Mouse (Mus musculus) lung, embryonic 14.5 days (tissue): ENCODE measurements at regions not wholly inside any gene's neighbourhood (a gene's known extent, or its start where the extent isn't known, plus 50 kb on each side); places are given as distances from the start of the nearest gene placed in this dataset.

ENCODE experiments used
- ATAC-seq: fragments of 200-750 bp; cut with Nextera tagmentation; 2 replicates; pipeline ENCODE4 v1.8.0; 2017; ENCODE audit warnings: mild to moderate bottlenecking, moderate TSS enrichment, moderate library complexity; ENCODE audit not compliant: insufficient read depth
- DNase-seq: peaks from one replicate; pipeline ENCODE4 v3.0.0-alpha.2; 2015
- H3K27ac ChIP-seq: fragments of 300-500 bp; sonication (generic); 2 replicates; pipeline ENCODE4 v1.5.1; 2014; ENCODE audit warnings: low read depth, mild to moderate bottlenecking, moderate library complexity
- H3K27me3 ChIP-seq: fragments of 300-500 bp; sonication (generic); 2 replicates; pipeline ENCODE4 v1.6.1; 2014; ENCODE audit warnings: low read length, control low read depth; ENCODE audit not compliant: insufficient read depth
- H3K36me3 ChIP-seq: fragments of 300-500 bp; sonication (generic); 2 replicates; pipeline ENCODE4 v1.6.1; 2014; ENCODE audit warnings: control low read depth; ENCODE audit not compliant: insufficient read depth
- H3K4me1 ChIP-seq: fragments of 300-500 bp; sonication (generic); 2 replicates; pipeline ENCODE4 v1.6.1; 2014; ENCODE audit warnings: antibody characterized with exemption, control low read depth; ENCODE audit not compliant: insufficient read depth
- H3K4me2 ChIP-seq: fragments of 300-500 bp; sonication (generic); 2 replicates; pipeline ENCODE4 v1.6.1; 2014; ENCODE audit warnings: mild to moderate bottlenecking
- H3K4me3 ChIP-seq: fragments of 300-500 bp; sonication (generic); 2 replicates; pipeline ENCODE4 v1.5.1; 2014; ENCODE audit warnings: low read depth, low read length
- H3K9ac ChIP-seq: fragments of 300-500 bp; sonication (generic); 2 replicates; pipeline ENCODE4 v1.6.1; 2014
- H3K9me3 ChIP-seq: fragments of 300-500 bp; sonication (generic); 2 replicates; pipeline ENCODE4 v1.6.1; 2016; ENCODE audit warnings: low read depth, low read length, control low read depth
- CTCF ChIP-seq: IDR thresholded peaks from 2 replicates; pipeline ENCODE4 v1.5.1; 2016; ENCODE audit warnings: antibody characterized with exemption, low read depth
- WGBS: fragments of 180-500 bp; shearing (Covaris S2); extraction: QIAGEN DNeasy Blood & Tissue Kit; methylation state at CpG from one replicate; pipeline ENCODE4 v1.1.7; 2014; 5-methylcytosine and 5-hydroxymethylcytosine counted together

DNA sequence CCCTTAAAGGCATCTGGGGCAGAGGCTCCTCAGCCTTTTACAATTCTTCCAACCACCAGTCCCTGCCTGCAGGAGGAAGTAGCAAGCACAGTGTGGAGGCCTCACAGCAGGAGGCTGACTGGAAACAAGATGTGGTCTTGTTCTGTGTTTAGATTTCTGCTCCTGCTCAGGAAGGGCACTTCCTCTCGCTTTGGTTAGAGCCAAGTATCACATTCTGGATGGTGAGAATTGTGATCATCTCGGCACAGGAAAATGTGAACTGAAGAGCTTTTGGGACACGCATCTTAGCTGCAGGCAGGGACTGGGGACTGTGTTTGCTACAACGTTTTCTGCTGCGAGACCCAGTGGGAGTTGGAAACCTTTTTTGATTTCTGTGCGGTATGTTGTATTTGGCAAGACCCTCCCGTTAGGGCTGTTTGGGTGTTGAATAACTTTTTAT is 103.2 kb downstream of the Snx18 start:
- peak; percentile 70 for DNase-seq
- ATAC-seq: peak; percentile 70
- no peak overlapping the region for H3K4me3 ChIP-seq
- no peaks in the 10 kb centered on the region for H3K36me3 ChIP-seq
- no peak overlapping the region for H3K4me2 ChIP-seq
- no peak overlapping the region for H3K9ac ChIP-seq
- no peaks in the 10 kb centered on the region for H3K27me3 ChIP-seq
- 33% methylated on average over 7 of the region's 7 CpGs for WGBS
- H3K4me1 ChIP-seq: 0 out of 2 replicates have a peak, but pooled peaks cover 3% of the 10 kb centered on the region
- TF ChIP-seq CTCF: no peak; the same call in 1 of the 2 replicates
- H3K9me3 ChIP-seq: no peaks in the 10 kb centered on the region
- H3K27ac ChIP-seq: peak overlapping the region; percentile 50; the same call in 1 of the 2 replicates

DNA sequence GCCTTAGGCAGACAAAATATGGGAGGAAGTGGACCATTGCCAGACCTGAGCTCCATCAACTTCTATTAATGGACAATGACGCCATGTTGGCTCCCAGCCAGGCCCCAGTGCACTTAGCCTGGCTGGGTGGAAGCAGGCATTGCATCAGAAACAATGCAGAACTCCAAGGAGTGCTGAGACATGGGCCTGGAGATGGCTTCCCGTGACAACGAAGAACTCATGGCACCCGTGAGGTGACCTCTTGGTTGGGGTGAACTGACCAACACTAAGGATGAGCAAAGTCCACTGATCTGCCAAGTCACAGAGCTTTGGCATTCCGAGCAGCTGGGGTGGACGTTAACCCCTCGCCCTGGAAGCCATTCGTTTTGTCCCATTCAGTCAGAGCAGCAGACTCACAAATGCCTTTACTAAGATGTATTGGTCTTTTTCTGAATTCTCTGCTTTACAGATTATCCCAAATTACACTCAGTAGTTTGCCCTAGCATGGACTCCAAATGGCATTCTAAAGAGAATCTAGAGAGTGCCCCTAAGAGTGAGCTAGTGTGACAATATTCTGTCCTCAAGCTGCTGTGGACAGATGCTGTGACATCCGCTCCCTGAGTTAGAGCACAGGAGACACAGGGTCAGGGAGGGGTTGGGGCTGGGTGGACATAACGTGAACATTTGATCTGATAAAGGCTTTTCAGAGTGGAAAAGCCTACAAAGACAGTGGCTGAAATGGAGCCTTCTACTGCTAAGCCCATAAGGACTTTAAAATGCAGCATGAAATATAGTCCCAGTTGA is 108.8 kb downstream of the Snx18 start:
- Histone ChIP-seq H3K4me3 (no peak overlapping the region), H3K9me3 (no peaks in the 10 kb centered on the region), H3K27me3 (no peaks in the 10 kb centered on the region), H3K4me2 (peak overlapping the region; percentile 22; the same call in 1 of the 2 replicates), H3K36me3 (no peaks in the 10 kb centered on the region), H3K4me1 (peaks cover 7% of the 10 kb centered on the region; the same call in 1 of the 2 replicates), H3K27ac (peak overlapping the region; percentile 26; the same call in 1 of the 2 replicates), H3K9ac (no peak overlapping the region)
- no peak for TF ChIP-seq CTCF
- 41% methylated on average over 10 of the region's 10 CpGs for WGBS
- ATAC-seq (peak; percentile 93), DNase-seq (peak; percentile 96)

DNA sequence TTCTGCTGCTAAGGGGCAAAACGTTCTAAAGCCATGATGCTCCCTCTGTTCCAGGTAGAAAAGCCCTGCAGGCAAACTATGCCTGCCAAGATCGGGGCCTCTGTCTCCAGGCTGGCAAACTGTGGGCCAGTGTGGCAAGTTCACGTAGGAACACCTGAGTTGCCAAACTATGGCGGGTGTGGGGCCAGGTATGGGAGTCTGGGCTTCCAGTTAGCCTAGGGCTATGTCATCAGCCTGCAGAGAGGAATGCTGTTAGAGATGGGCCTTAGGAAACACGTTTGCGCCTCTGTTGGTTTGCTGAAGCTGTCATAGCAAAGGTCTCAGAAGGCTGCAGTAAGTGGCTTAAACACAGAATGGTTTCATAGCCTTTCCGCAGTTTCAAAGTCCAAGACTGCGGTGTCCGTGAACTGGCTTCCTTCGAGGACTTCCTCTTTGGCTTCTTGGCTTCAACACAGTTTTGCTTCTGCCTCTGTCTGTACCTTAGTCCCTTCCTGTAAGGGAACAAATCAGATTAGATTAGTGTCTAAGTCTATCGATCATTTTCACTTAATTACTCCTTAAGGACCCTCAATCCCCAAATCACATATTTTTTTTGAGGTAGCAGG is 110.1 kb downstream of the Snx18 start:
- Histone ChIP-seq H3K9ac (no peak overlapping the region), H3K4me3 (no peak overlapping the region), H3K4me1 (peaks cover 7% of the 10 kb centered on the region; the same call in 1 of the 2 replicates), H3K27me3 (no peaks in the 10 kb centered on the region), H3K36me3 (no peaks in the 10 kb centered on the region), H3K9me3 (no peaks in the 10 kb centered on the region), H3K27ac (no peak overlapping the region), H3K4me2 (no peak overlapping the region)
- DNase-seq (no peak), ATAC-seq (no peak)
- TF ChIP-seq CTCF: no peak
- WGBS: 81% methylated on average over 11 of the region's 11 CpGs

DNA sequence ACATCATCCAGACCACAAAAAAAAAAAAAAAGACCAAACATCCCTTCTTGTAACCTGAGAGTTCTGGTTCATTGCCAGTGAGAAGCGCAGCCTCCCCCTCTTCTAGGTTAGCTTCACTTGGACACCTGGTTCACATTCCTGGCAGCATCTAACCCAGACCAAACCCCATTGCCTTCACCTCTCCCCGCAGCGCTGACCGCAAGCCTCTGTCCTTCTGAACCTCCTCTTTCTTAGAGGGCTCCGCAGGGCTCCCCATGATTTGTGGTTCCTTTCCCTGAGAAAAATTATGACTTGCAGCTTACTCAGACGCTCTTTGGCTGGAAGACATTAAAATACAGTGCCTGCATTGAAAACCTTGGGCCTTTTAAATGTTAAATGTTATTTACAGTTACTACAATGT is 115.8 kb downstream of the Snx18 start:
- no peaks in the 10 kb centered on the region for H3K9me3 ChIP-seq
- ATAC-seq (no peak), DNase-seq (no peak)
- no peaks in the 10 kb centered on the region for H3K36me3 ChIP-seq
- H3K27ac ChIP-seq: no peak overlapping the region
- no peak for TF ChIP-seq CTCF
- H3K4me1 ChIP-seq: no peaks in the 10 kb centered on the region
- H3K4me3 ChIP-seq: no peak overlapping the region
- WGBS: 76% methylated on average over 6 of the region's 6 CpGs
- no peak overlapping the region for H3K9ac ChIP-seq
- no peak overlapping the region for H3K4me2 ChIP-seq
- no peaks in the 10 kb centered on the region for H3K27me3 ChIP-seq

DNA sequence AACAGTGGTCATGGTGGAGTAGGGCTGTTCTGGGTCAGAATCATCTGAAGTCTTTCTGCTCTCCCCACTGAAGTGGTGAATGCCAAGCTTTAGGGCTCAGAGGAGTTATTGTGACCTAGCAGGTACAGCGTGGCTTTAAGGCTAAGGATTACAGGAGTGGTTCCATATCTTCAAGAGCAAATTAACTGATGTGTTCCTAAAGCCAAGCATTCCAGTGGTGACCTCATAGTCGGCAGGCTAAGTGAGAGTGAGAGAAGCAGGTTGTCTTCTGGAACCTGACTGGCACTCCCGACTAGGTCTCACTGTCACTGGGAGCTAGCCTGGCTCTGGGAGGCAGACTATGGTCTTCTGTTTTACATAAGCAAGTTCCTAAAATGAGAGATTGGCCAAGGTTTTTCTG is 116.3 kb downstream of the Snx18 start:
- Histone ChIP-seq H3K4me2 (no peak overlapping the region), H3K9me3 (no peaks in the 10 kb centered on the region), H3K27ac (no peak overlapping the region), H3K36me3 (no peaks in the 10 kb centered on the region), H3K4me3 (no peak overlapping the region), H3K4me1 (no peaks in the 10 kb centered on the region), H3K27me3 (no peaks in the 10 kb centered on the region), H3K9ac (no peak overlapping the region)
- WGBS: 51% methylated on average over 3 of the region's 3 CpGs
- DNase-seq (no peak), ATAC-seq (peak; percentile 49; the same call in 1 of the 2 replicates)
- TF ChIP-seq CTCF: no peak

DNA sequence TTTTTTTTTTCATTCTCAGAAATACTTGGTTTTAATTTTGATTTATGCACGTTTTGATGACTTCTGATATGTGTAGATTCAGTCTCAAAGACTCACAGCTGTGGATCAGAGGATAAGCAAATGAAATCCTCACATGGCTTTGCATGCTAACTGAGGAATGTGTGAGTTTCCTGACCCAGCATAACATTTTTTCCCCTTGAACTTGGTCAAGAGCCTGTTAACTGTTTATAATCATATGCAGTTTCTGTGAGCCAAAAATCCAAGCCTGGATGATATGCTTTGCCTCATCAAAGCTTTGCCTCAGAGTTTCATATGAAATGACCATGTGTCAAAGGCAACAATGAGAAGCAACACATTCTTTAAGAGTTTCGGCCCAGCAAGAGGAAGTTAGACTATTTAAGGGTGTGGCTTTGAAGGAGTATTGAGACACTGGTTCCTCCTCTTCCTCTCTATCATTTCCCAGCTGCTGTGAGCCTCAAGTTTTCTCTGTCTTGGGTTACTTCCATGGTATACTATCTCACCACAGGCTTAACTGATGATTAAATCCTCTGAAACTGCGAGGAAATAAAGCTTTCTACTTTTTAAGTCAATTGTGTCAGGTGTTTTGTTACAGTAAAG is 117.9 kb downstream of the Snx18 start:
- no peak for TF ChIP-seq CTCF
- Histone ChIP-seq H3K27me3 (no peaks in the 10 kb centered on the region), H3K27ac (no peak overlapping the region), H3K9me3 (no peaks in the 10 kb centered on the region), H3K4me1 (no peaks in the 10 kb centered on the region), H3K36me3 (no peaks in the 10 kb centered on the region), H3K4me3 (no peak overlapping the region), H3K4me2 (no peak overlapping the region), H3K9ac (no peak overlapping the region)
- 67% methylated on average over 3 of the region's 3 CpGs for WGBS
- no peak for ATAC-seq
- DNase-seq: peak; percentile 56
